Comparison of ENCODE assay signal across 10 mouse cellular contexts in the genomic region with DNA sequence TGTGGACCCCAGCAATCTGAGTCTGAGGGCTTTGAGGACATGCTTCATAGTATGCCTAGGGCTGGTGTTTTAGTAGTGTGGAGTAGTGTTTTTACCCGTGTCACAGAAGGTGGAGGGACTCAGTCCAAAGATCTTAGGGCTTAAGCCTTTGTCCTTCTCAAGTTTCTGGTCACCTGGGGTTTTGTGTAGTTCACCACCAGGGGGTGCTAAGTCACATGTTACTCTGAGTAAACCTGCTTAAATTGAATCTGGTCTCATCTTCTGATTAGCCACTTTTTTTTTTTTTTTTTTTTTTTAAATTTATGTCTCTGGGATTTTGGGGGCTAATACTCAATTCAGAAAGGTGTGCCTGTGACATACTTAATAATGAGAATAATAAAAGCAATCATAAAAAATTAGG. TPM values are rescaled to one million over a fixed set of nuclear protein-coding genes. Genes with fewer than 3 reads are reported as not detected.
DNase-seq lines count a peak whose midpoint lies in the region; ATAC-seq and TF ChIP-seq lines count a peak whose summit lies in the region.
"Had no signal": no experiment of that assay in that cellular context is flagged by ENCODE, and none has a peak within 500 bp of the region (broad histone marks: within the 10 kb centered on the region; RNA-seq: fewer than 3 reads in every experiment).

No protein-coding gene starts in this region.

- no peak overlapping the region for H3K27ac ChIP-seq in intestine, postnatal 0 days (ENCODE audit: low read depth, low read length)
- H3K27ac ChIP-seq in intestine, embryonic 15.5 days = no peak overlapping the region
- H3K27ac ChIP-seq in embryonic facial prominence, embryonic 14.5 days (replicated peaks; ENCODE audit: low read depth, low read length) = no peak overlapping the region
- H3K27ac ChIP-seq in midbrain, postnatal 0 days (ENCODE audit: low read depth, low read length) = no peak overlapping the region

- no peak overlapping the region for H3K4me3 ChIP-seq in intestine, postnatal 0 days (ENCODE audit: low read depth, low read length)
- H3K4me3 ChIP-seq in intestine, embryonic 15.5 days (replicated peaks) = no peak overlapping the region
- no peak overlapping the region for H3K4me3 ChIP-seq in embryonic facial prominence, embryonic 14.5 days (ENCODE audit: low read depth, low read length)
- H3K4me3 ChIP-seq in midbrain, postnatal 0 days (ENCODE audit: low read depth, low read length) = no peak overlapping the region

- no peaks in the 10 kb centered on the region for H3K4me1 ChIP-seq in intestine, postnatal 0 days (replicated peaks; ENCODE audit: control insufficient read depth, insufficient read depth, low read length)
- H3K4me1 ChIP-seq in intestine, embryonic 15.5 days (replicated peaks) = no peaks in the 10 kb centered on the region
- no peaks in the 10 kb centered on the region for H3K4me1 ChIP-seq in embryonic facial prominence, embryonic 14.5 days (ENCODE audit: control insufficient read depth, insufficient read depth, low read length)
- H3K4me1 ChIP-seq in midbrain, postnatal 0 days (ENCODE audit: insufficient read depth, low read length) = no peaks in the 10 kb centered on the region

- 0% methylated on average over 1 of the region's 1 CpGs for WGBS in intestine, postnatal 0 days
- WGBS in intestine, embryonic 15.5 days = 4% methylated on average over 1 of the region's 1 CpGs
- WGBS in embryonic facial prominence, embryonic 14.5 days = 0% methylated on average over 1 of the region's 1 CpGs
- 3% methylated on average over 1 of the region's 1 CpGs for WGBS in midbrain, postnatal 0 days

- H3K36me3 ChIP-seq in intestine, postnatal 0 days (ENCODE audit: control insufficient read depth, insufficient read depth) = no peaks in the 10 kb centered on the region
- H3K36me3 ChIP-seq in intestine, embryonic 15.5 days = no peaks in the 10 kb centered on the region
- H3K36me3 ChIP-seq in embryonic facial prominence, embryonic 14.5 days (ENCODE audit: control insufficient read depth, insufficient read depth, low read length) = no peaks in the 10 kb centered on the region
- H3K36me3 ChIP-seq in midbrain, postnatal 0 days (ENCODE audit: insufficient read depth, low read length) = no peaks in the 10 kb centered on the region

- no peaks in the 10 kb centered on the region for H3K9me3 ChIP-seq in intestine, postnatal 0 days (ENCODE audit: control insufficient read depth)
- H3K9me3 ChIP-seq in intestine, embryonic 15.5 days = no peaks in the 10 kb centered on the region
- no peaks in the 10 kb centered on the region for H3K9me3 ChIP-seq in embryonic facial prominence, embryonic 14.5 days (ENCODE audit: control insufficient read depth, low read length)
- H3K9me3 ChIP-seq in midbrain, postnatal 0 days (ENCODE audit: low read length) = no peaks in the 10 kb centered on the region

- DNase-seq in ES-CJ7 (ENCODE audit: low read depth, low spot score) = peak; percentile 78
- DNase-seq in adrenal gland, adult 2 months = peak; percentile 44
- peak; percentile 82 for DNase-seq in embryonic facial prominence, embryonic 14.5 days (ENCODE audit: low spot score)
- peak; percentile 11 for DNase-seq in layer of hippocampus, adult 9-11 months
- peak; percentile 71 for DNase-seq in midbrain, postnatal 0 days (ENCODE audit: low spot score)

- no peak for ATAC-seq in intestine, postnatal 0 days
- ATAC-seq in intestine, embryonic 15.5 days = no peak
- ATAC-seq in embryonic facial prominence, embryonic 14.5 days (ENCODE audit: low read depth) = no peak
- no peak for ATAC-seq in midbrain, postnatal 0 days (ENCODE audit: low FRiP score)
- no peak for ATAC-seq in inflammation-experienced regulatory T-cells, adult 6 months

- H3K9ac ChIP-seq in intestine, postnatal 0 days (ENCODE audit: low read depth, low read length) = no peak overlapping the region
- no peak overlapping the region for H3K9ac ChIP-seq in intestine, embryonic 15.5 days
- no peak overlapping the region for H3K9ac ChIP-seq in embryonic facial prominence, embryonic 14.5 days (ENCODE audit: low read depth, low read length)
- no peak overlapping the region for H3K9ac ChIP-seq in midbrain, postnatal 0 days (replicated peaks; ENCODE audit: low read length, poor library complexity, severe bottlenecking)

- H3K4me2 ChIP-seq in intestine, postnatal 0 days (replicated peaks; ENCODE audit: low read depth) = no peak overlapping the region
- H3K4me2 ChIP-seq in intestine, embryonic 15.5 days (replicated peaks) = no peak overlapping the region
- H3K4me2 ChIP-seq in embryonic facial prominence, embryonic 14.5 days (ENCODE audit: low read depth, low read length) = no peak overlapping the region
- no peak overlapping the region for H3K4me2 ChIP-seq in midbrain, postnatal 0 days (ENCODE audit: low read depth, low read length, poor library complexity, severe bottlenecking)

- TF ChIP-seq CTCF in intestine, postnatal 0 days (IDR thresholded peaks at IDR 0.05; ENCODE audit: low read depth) = peak; percentile 74
- peak; percentile 67 for TF ChIP-seq CTCF in midbrain, postnatal 0 days (IDR thresholded peaks at IDR 0.05)

- peaks cover 6% of the 10 kb centered on the region; the same call in 1 of the 2 replicates for H3K27me3 ChIP-seq in intestine, postnatal 0 days (replicated peaks; ENCODE audit: control insufficient read depth, insufficient read depth, low read length)
- no peaks in the 10 kb centered on the region for H3K27me3 ChIP-seq in intestine, embryonic 15.5 days (replicated peaks)
- H3K27me3 ChIP-seq in embryonic facial prominence, embryonic 14.5 days (replicated peaks; ENCODE audit: control insufficient read depth, insufficient read depth, low read length) = no peaks in the 10 kb centered on the region
- H3K27me3 ChIP-seq in midbrain, postnatal 0 days (ENCODE audit: insufficient read depth, low read length) = no peaks in the 10 kb centered on the region

RNA-seq across cellular contexts. Expression of gene Gm45337, which starts 1.6 kb away (rescaled TPM):
- polyA plus RNA-seq in intestine, postnatal 0 days (2015; fragmentation: Nextera tagmentation; extraction: Ambion mirVana) = not detected in 2 replicates
- not detected in 2 replicates for polyA plus RNA-seq in intestine, embryonic 15.5 days (2015; fragmentation: Nextera tagmentation; extraction: Ambion mirVana)
- not detected for total RNA-seq in adrenal gland, adult 2 months (2021)
- polyA plus RNA-seq in adrenal gland, adult 2 months (2012; rRNA removed) = not detected in 2 replicates
- polyA plus RNA-seq in embryonic facial prominence, embryonic 14.5 days (2014; fragmentation: Nextera tagmentation; extraction: Ambion mirVana) = not detected in 2 replicates
- not detected in 2 replicates for total RNA-seq in midbrain, postnatal 0 days (2014; rRNA removed)
- polyA plus RNA-seq in midbrain, postnatal 0 days (2015; fragmentation: Nextera tagmentation; extraction: Ambion mirVana) = not detected in 2 replicates
- not detected for polyA plus RNA-seq in inflammation-experienced regulatory T-cells, adult 6 months (2017; shearing (Covaris generic))
- polyA plus RNA-seq: liver, embryonic 16.5 days; stomach, embryonic 14.5 days had no signal

RNA-seq across cellular contexts. Expression of gene Gm39115, which starts 10.2 kb away (rescaled TPM):
- polyA plus RNA-seq in intestine, postnatal 0 days (2015; fragmentation: Nextera tagmentation; extraction: Ambion mirVana) = not detected in 2 replicates
- polyA plus RNA-seq in intestine, embryonic 15.5 days (2015; fragmentation: Nextera tagmentation; extraction: Ambion mirVana) = not detected in 2 replicates
- not detected for total RNA-seq in adrenal gland, adult 2 months (2021)
- polyA plus RNA-seq in adrenal gland, adult 2 months (2012; rRNA removed) = not detected in 2 replicates
- not detected in 2 replicates for polyA plus RNA-seq in embryonic facial prominence, embryonic 14.5 days (2014; fragmentation: Nextera tagmentation; extraction: Ambion mirVana)
- total RNA-seq in midbrain, postnatal 0 days (2014; rRNA removed) = not detected in 2 replicates
- not detected in 2 replicates for polyA plus RNA-seq in midbrain, postnatal 0 days (2015; fragmentation: Nextera tagmentation; extraction: Ambion mirVana)
- polyA plus RNA-seq in inflammation-experienced regulatory T-cells, adult 6 months (2017; shearing (Covaris generic)) = not detected
- polyA plus RNA-seq: liver, embryonic 16.5 days; stomach, embryonic 14.5 days had no signal

RNA-seq across cellular contexts. Expression of gene Gm29735, which starts 10.9 kb away (rescaled TPM):
- polyA plus RNA-seq in intestine, postnatal 0 days (2015; fragmentation: Nextera tagmentation; extraction: Ambion mirVana) = not detected in 2 replicates
- polyA plus RNA-seq in intestine, embryonic 15.5 days (2015; fragmentation: Nextera tagmentation; extraction: Ambion mirVana) = not detected in 2 replicates
- not detected for total RNA-seq in adrenal gland, adult 2 months (2021)
- not detected in 2 replicates for polyA plus RNA-seq in adrenal gland, adult 2 months (2012; rRNA removed)
- not detected in 2 replicates for polyA plus RNA-seq in embryonic facial prominence, embryonic 14.5 days (2014; fragmentation: Nextera tagmentation; extraction: Ambion mirVana)
- not detected in 2 replicates for total RNA-seq in midbrain, postnatal 0 days (2014; rRNA removed)
- not detected in 2 replicates for polyA plus RNA-seq in midbrain, postnatal 0 days (2015; fragmentation: Nextera tagmentation; extraction: Ambion mirVana)
- polyA plus RNA-seq in inflammation-experienced regulatory T-cells, adult 6 months (2017; shearing (Covaris generic)) = not detected
- polyA plus RNA-seq: liver, embryonic 16.5 days; stomach, embryonic 14.5 days had no signal

RNA-seq across cellular contexts. Expression of gene Gm4553, which starts 19.5 kb away (rescaled TPM):
- polyA plus RNA-seq in intestine, postnatal 0 days (2015; fragmentation: Nextera tagmentation; extraction: Ambion mirVana) = not detected in 2 replicates
- not detected in 2 replicates for polyA plus RNA-seq in intestine, embryonic 15.5 days (2015; fragmentation: Nextera tagmentation; extraction: Ambion mirVana)
- not detected for total RNA-seq in adrenal gland, adult 2 months (2021)
- polyA plus RNA-seq in adrenal gland, adult 2 months (2012; rRNA removed) = not detected in 2 replicates
- not detected in 2 replicates for polyA plus RNA-seq in embryonic facial prominence, embryonic 14.5 days (2014; fragmentation: Nextera tagmentation; extraction: Ambion mirVana)
- not detected in 2 replicates for total RNA-seq in midbrain, postnatal 0 days (2014; rRNA removed)
- not detected in 2 replicates for polyA plus RNA-seq in midbrain, postnatal 0 days (2015; fragmentation: Nextera tagmentation; extraction: Ambion mirVana)
- not detected for polyA plus RNA-seq in inflammation-experienced regulatory T-cells, adult 6 months (2017; shearing (Covaris generic))
- polyA plus RNA-seq: liver, embryonic 16.5 days; stomach, embryonic 14.5 days had no signal

RNA-seq across cellular contexts. Expression of gene Gm45618, which starts 25.5 kb away (rescaled TPM):
- not detected in 2 replicates for polyA plus RNA-seq in intestine, postnatal 0 days (2015; fragmentation: Nextera tagmentation; extraction: Ambion mirVana)
- polyA plus RNA-seq in intestine, embryonic 15.5 days (2015; fragmentation: Nextera tagmentation; extraction: Ambion mirVana) = not detected in 2 replicates
- total RNA-seq in adrenal gland, adult 2 months (2021) = not detected
- polyA plus RNA-seq in adrenal gland, adult 2 months (2012; rRNA removed) = not detected in 2 replicates
- 0.28 TPM in 1 of 2 replicates, not detected in the other for polyA plus RNA-seq in embryonic facial prominence, embryonic 14.5 days (2014; fragmentation: Nextera tagmentation; extraction: Ambion mirVana)
- not detected in 2 replicates for total RNA-seq in midbrain, postnatal 0 days (2014; rRNA removed)
- not detected in 2 replicates for polyA plus RNA-seq in midbrain, postnatal 0 days (2015; fragmentation: Nextera tagmentation; extraction: Ambion mirVana)
- not detected for polyA plus RNA-seq in inflammation-experienced regulatory T-cells, adult 6 months (2017; shearing (Covaris generic))
- polyA plus RNA-seq: liver, embryonic 16.5 days; stomach, embryonic 14.5 days had no signal

Comparison
In these comparisons a context has a peak if more than half of its experiments do, and no peak if none do; other contexts are left out.
1. DNase-seq: peak in every context shown above with its lines; median percentile 82 in embryonic facial prominence, embryonic 14.5 days; 78 in ES-CJ7; 71 in midbrain, postnatal 0 days; 44 in adrenal gland, adult 2 months; 11 in layer of hippocampus, adult 9-11 months.